Mouse (Mus musculus): ENCODE measurements around the gene Baz1b.

DNA sequence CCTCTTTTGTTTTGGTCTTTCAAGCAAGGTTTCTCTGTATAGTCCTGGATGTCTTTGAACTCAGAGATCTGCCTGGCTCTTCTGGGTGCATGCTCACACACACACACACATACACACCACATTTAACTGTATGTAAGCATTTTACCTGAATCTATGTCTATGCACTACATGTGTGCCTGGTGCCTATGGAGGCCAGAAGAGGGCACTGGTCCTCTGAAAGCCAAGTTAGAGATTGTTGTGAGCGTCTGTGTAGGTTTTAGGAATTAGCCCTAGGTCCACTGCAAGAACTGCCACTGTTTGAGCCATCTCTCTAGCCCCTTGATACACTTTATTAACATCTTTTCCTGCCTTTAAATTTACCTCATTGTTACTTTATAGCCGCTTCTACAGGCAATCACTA lies 51.8 kb downstream of the Baz1b start:
- no peak for TF ChIP-seq ZC3H11A (IDR thresholded peaks at IDR 0.05; ENCODE audit: borderline replicate concordance, low read depth, low read length)
- TF ChIP-seq CHD2 (IDR thresholded peaks at IDR 0.05; ENCODE audit: low read depth, low read length) = no peak

All from ES-E14 (cell line).